Mouse (Mus musculus) lung, postnatal 0 days (tissue): ENCODE data around the gene Gli3.

Experiments
- CTCF ChIP-seq: IDR thresholded peaks from 2 replicates; pipeline ENCODE4 v1.5.1; 2016; ENCODE audit warnings: antibody characterized with exemption, mild to moderate bottlenecking
- EP300 ChIP-seq: IDR thresholded peaks from 2 replicates; pipeline ENCODE4 v1.6.1; 2016; ENCODE audit warnings: antibody characterized with exemption, mild to moderate bottlenecking, control low read depth

- TF ChIP-seq CTCF: no peak
- TF ChIP-seq EP300: no peak
Observed at GRCm38 (mm10) chr13:15742777-15743176, 279.7 kb downstream of the Gli3 start.
